Mouse (Mus musculus) kidney, adult 2 months (tissue): ENCODE measurements at regions not wholly inside any gene's neighbourhood (a gene's known extent, or its start where the extent isn't known, plus 50 kb on each side); places are given as distances from the start of the nearest gene placed in this dataset.

ENCODE experiments used
- CTCF ChIP-seq: fragments of 200-500 bp; conservative IDR thresholded peaks from 2 replicates; pipeline ENCODE4 v1.5.1; 2011; ENCODE audit warnings: low read depth, mild to moderate bottlenecking, control low read depth, low read length, moderate library complexity, mixed read lengths; ENCODE audit not compliant: insufficient read depth, insufficient read length
- POLR2A ChIP-seq: fragments of 200-500 bp; IDR thresholded peaks from one replicate; pipeline ENCODE4 v1.6.1; 2011; ENCODE audit warnings: low read depth, low read length, control low read depth

- TF ChIP-seq CTCF (no peak), POLR2A (no peak)
These were observed 244.5 kb upstream of the Impg1 start for GRCm38 (mm10) chr9:80709781-80710180.
